Comparison of ENCODE assay signal across 23 mouse cellular contexts in genomic region chr13:41158426-41158825, GRCm38 (mm10). TPM values are rescaled to one million over a fixed set of nuclear protein-coding genes. Genes with fewer than 3 reads are reported as not detected.
DNase-seq lines count a peak whose midpoint lies in the region; ATAC-seq and TF ChIP-seq lines count a peak whose summit lies in the region.
"Had no signal": no experiment of that assay in that cellular context is flagged by ENCODE, and none has a peak within 500 bp of the region (broad histone marks: within the 10 kb centered on the region; RNA-seq: fewer than 3 reads in every experiment).

No protein-coding gene starts in this region.

- no peak overlapping the region for H3K9ac ChIP-seq in forebrain, postnatal 0 days
- H3K9ac ChIP-seq in forebrain, embryonic 13.5 days, result no peak overlapping the region
- H3K9ac ChIP-seq in liver, embryonic 14.5 days (replicated peaks), result no peak overlapping the region
- H3K9ac ChIP-seq: embryonic facial prominence, embryonic 12.5 days; heart, embryonic 13.5 days; kidney, embryonic 15.5 days; stomach, embryonic 15.5 days had no signal

- no peak; the same call in 1 of the 2 replicates for ATAC-seq in forebrain, postnatal 0 days
- ATAC-seq in forebrain, embryonic 13.5 days, result no peak
- ATAC-seq in liver, embryonic 14.5 days (ENCODE audit: insufficient read depth), result no peak
- ATAC-seq: lung, postnatal 0 days; midbrain, embryonic 16.5 days had no signal

- H3K4me2 ChIP-seq in forebrain, postnatal 0 days (ENCODE audit: low read depth), result no peak overlapping the region
- H3K4me2 ChIP-seq in forebrain, embryonic 13.5 days, result no peak overlapping the region
- H3K4me2 ChIP-seq in liver, embryonic 14.5 days (ENCODE audit: low read depth), result no peak overlapping the region
- H3K4me2 ChIP-seq: embryonic facial prominence, embryonic 12.5 days; heart, embryonic 13.5 days; kidney, embryonic 15.5 days; stomach, embryonic 15.5 days had no signal

- no peaks in the 10 kb centered on the region for H3K27me3 ChIP-seq in forebrain, postnatal 0 days (ENCODE audit: insufficient read depth, low read length)
- H3K27me3 ChIP-seq in forebrain, embryonic 13.5 days, result no peaks in the 10 kb centered on the region
- no peaks in the 10 kb centered on the region for H3K27me3 ChIP-seq in liver, embryonic 14.5 days (ENCODE audit: control insufficient read depth, insufficient read depth, low read length)
- H3K27me3 ChIP-seq: embryonic facial prominence, embryonic 12.5 days; heart, embryonic 13.5 days; kidney, embryonic 15.5 days; stomach, embryonic 15.5 days had no signal

- no peak for TF ChIP-seq EP300 in liver, embryonic 14.5 days (IDR thresholded peaks at IDR 0.05; ENCODE audit: low read depth)

- WGBS in forebrain, postnatal 0 days, result 60% methylated on average over 5 of the region's 5 CpGs
- WGBS in forebrain, embryonic 13.5 days, result 64% methylated on average over 5 of the region's 5 CpGs
- WGBS in liver, embryonic 14.5 days (ENCODE audit: insufficient replicate concordance), result 43% methylated on average over 5 of the region's 5 CpGs

- H3K36me3 ChIP-seq in forebrain, postnatal 0 days (ENCODE audit: insufficient read depth), result no peaks in the 10 kb centered on the region
- no peaks in the 10 kb centered on the region for H3K36me3 ChIP-seq in forebrain, embryonic 13.5 days (ENCODE audit: poor library complexity, severe bottlenecking)
- H3K36me3 ChIP-seq in liver, embryonic 14.5 days (replicated peaks; ENCODE audit: control insufficient read depth, insufficient read depth, low read depth), result no peaks in the 10 kb centered on the region
- H3K36me3 ChIP-seq: embryonic facial prominence, embryonic 12.5 days; heart, embryonic 13.5 days; kidney, embryonic 15.5 days; stomach, embryonic 15.5 days had no signal

- no peak overlapping the region for H3K4me3 ChIP-seq in forebrain, postnatal 0 days (ENCODE audit: low read depth, low read length)
- H3K4me3 ChIP-seq in forebrain, embryonic 13.5 days, result no peak overlapping the region
- no peak overlapping the region for H3K4me3 ChIP-seq in liver, embryonic 14.5 days (ENCODE audit: insufficient read depth in 1 of 2, low read depth in 2 of 2, low read length in 2 of 2)
- H3K4me3 ChIP-seq: embryonic facial prominence, embryonic 12.5 days; heart, embryonic 13.5 days; kidney, embryonic 15.5 days; stomach, embryonic 15.5 days had no signal

- DNase-seq in forebrain, postnatal 0 days, result peak; percentile 38
- no peak for DNase-seq in liver, embryonic 14.5 days (ENCODE audit: low read depth in 3 of 3, low spot score in 3 of 3)
- DNase-seq in liver (no peak), ES-CJ7 (ENCODE audit: low read depth, low spot score) (peak; percentile 34)
- peak; percentile 20 for DNase-seq in embryo, embryonic 11 days
- DNase-seq in gastrocnemius, postnatal 10 days, result no peak
- DNase-seq: adrenal gland, postnatal 14 days; cerebellum, adult 18-20 months; heart, postnatal 4 days; right cerebral cortex, adult 18-20 months; spleen, adult 18-20 months had no signal

- no peaks in the 10 kb centered on the region for H3K9me3 ChIP-seq in forebrain, postnatal 0 days (ENCODE audit: low read length)
- no peaks in the 10 kb centered on the region for H3K9me3 ChIP-seq in forebrain, embryonic 13.5 days (replicated peaks)
- no peaks in the 10 kb centered on the region for H3K9me3 ChIP-seq in liver, embryonic 14.5 days (ENCODE audit: control insufficient read depth, low read length)
- H3K9me3 ChIP-seq: embryonic facial prominence, embryonic 12.5 days; heart, embryonic 13.5 days; kidney, embryonic 15.5 days; stomach, embryonic 15.5 days had no signal

- H3K27ac ChIP-seq in forebrain, postnatal 0 days (ENCODE audit: low read depth, low read length), result no peak overlapping the region
- H3K27ac ChIP-seq in forebrain, embryonic 13.5 days, result no peak overlapping the region
- no peak overlapping the region for H3K27ac ChIP-seq in liver, embryonic 14.5 days
- H3K27ac ChIP-seq: embryonic facial prominence, embryonic 12.5 days; heart, embryonic 13.5 days; kidney, embryonic 15.5 days; stomach, embryonic 15.5 days had no signal

- no peaks in the 10 kb centered on the region for H3K4me1 ChIP-seq in forebrain, postnatal 0 days (ENCODE audit: insufficient read depth)
- no peaks in the 10 kb centered on the region for H3K4me1 ChIP-seq in forebrain, embryonic 13.5 days
- no peaks in the 10 kb centered on the region for H3K4me1 ChIP-seq in liver, embryonic 14.5 days (replicated peaks; ENCODE audit: control insufficient read depth in 2 of 2, insufficient read depth in 2 of 2, low read length in 1 of 2)
- H3K4me1 ChIP-seq: embryonic facial prominence, embryonic 12.5 days; heart, embryonic 13.5 days; kidney, embryonic 15.5 days; stomach, embryonic 15.5 days had no signal

- TF ChIP-seq CTCF in forebrain, postnatal 0 days (IDR thresholded peaks at IDR 0.05; ENCODE audit: low read depth), result peak; percentile 53
- 0 out of 2 replicates have a peak, but pooled peaks have one; percentile 13 for TF ChIP-seq CTCF in liver, embryonic 14.5 days (IDR thresholded peaks at IDR 0.05; ENCODE audit: low read depth)

RNA-seq across cellular contexts. Expression of gene Sycp2l, which starts 44.3 kb away (rescaled TPM):
- total RNA-seq in forebrain, postnatal 0 days (2014; rRNA removed), result not detected in 2 replicates
- not detected in 2 replicates for polyA plus RNA-seq in forebrain, postnatal 0 days (2015; fragmentation: Nextera tagmentation; extraction: Ambion mirVana)
- polyA plus RNA-seq in forebrain, embryonic 13.5 days (2015; fragmentation: Nextera tagmentation; extraction: Ambion mirVana), result 0.08 TPM in 1 of 2 replicates, not detected in the other
- not detected in 2 replicates for polyA plus RNA-seq in liver, embryonic 14.5 days (2012; rRNA removed)
- polyA plus RNA-seq in liver, embryonic 14.5 days (2014; fragmentation: Nextera tagmentation; extraction: Ambion mirVana), result not detected in 2 replicates
- total RNA-seq in gastrocnemius, postnatal 10 days (2021), result not detected
- total RNA-seq: adrenal gland, postnatal 14 days; gastrocnemius, postnatal 4 days; heart, postnatal 4 days; liver, adult 2 months; megakaryocyte progenitor cell, adult 5-6 weeks had no signal
- polyA plus RNA-seq: kidney, embryonic 15.5 days; liver, adult 2 months; lung, postnatal 0 days; midbrain, embryonic 16.5 days; thymus, postnatal 0 days had no signal

RNA-seq across cellular contexts. Expression of gene Gcm2, which starts 47.6 kb away (rescaled TPM):
- total RNA-seq in forebrain, postnatal 0 days (2014; rRNA removed), result not detected in 2 replicates
- polyA plus RNA-seq in forebrain, postnatal 0 days (2015; fragmentation: Nextera tagmentation; extraction: Ambion mirVana), result not detected in 2 replicates
- not detected in 2 replicates for polyA plus RNA-seq in forebrain, embryonic 13.5 days (2015; fragmentation: Nextera tagmentation; extraction: Ambion mirVana)
- polyA plus RNA-seq in liver, embryonic 14.5 days (2012; rRNA removed), result not detected in 2 replicates
- not detected in 2 replicates for polyA plus RNA-seq in liver, embryonic 14.5 days (2014; fragmentation: Nextera tagmentation; extraction: Ambion mirVana)
- not detected for total RNA-seq in gastrocnemius, postnatal 10 days (2021)
- total RNA-seq: adrenal gland, postnatal 14 days; gastrocnemius, postnatal 4 days; heart, postnatal 4 days; left cerebral cortex, postnatal 36 days; liver, adult 2 months; megakaryocyte progenitor cell, adult 5-6 weeks had no signal
- polyA plus RNA-seq: heart, embryonic 13.5 days; kidney, embryonic 15.5 days; liver, adult 2 months; lung, postnatal 0 days; midbrain, embryonic 16.5 days; stomach, embryonic 15.5 days had no signal

Comparison
In these comparisons a context has a peak if more than half of its experiments do, and no peak if none do; other contexts are left out.
1. DNase-seq: peak in forebrain, postnatal 0 days (single experiment), ES-CJ7 (single experiment) and embryo, embryonic 11 days (single experiment); none in liver, embryonic 14.5 days (0 of 3), liver (single experiment) and gastrocnemius, postnatal 10 days (single experiment).